Mouse (Mus musculus): Measurements from ENCODE around the gene Enkd1. TPM values are rescaled to one million over a fixed set of nuclear protein-coding genes. Genes with fewer than 3 reads are reported as not detected.

The Enkd1 gene
- total RNA-seq, 2 experiments from 2014 or later: 4.4 to 5.1 TPM

- no peak for DNase-seq (ENCODE audit: low spot score in 2 of 2)
Measured at GRCm38 (mm10) chr8:105685325-105685724, 22.7 kb downstream of the Enkd1 start.

GRCm38 (mm10) chr8:105677891-105678290, 30.1 kb downstream of the Enkd1 start:
- no peak for DNase-seq (ENCODE audit: low spot score in 2 of 2)

DNA sequence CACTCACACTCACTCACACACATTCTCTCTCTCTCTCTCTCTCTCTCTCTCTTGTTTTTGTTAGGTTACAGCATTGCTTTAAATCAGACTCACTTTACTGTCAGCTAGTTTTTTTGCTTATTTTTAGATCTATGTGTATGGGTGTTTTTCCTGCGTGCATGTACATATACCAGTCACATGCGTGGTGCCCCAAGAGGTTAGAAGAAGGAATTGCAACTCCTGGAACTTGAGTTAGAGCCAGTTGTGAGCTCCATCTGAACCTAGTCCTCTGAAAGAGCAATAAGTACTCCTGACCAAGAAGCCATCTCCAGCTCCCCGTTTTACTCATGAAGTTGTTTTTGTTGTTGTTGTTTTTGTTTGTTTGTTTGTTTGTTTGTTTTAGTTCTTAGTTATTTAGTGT, 46.8 kb downstream of the Enkd1 start:
- no peak for DNase-seq (ENCODE audit: low spot score in 2 of 2)

DNA sequence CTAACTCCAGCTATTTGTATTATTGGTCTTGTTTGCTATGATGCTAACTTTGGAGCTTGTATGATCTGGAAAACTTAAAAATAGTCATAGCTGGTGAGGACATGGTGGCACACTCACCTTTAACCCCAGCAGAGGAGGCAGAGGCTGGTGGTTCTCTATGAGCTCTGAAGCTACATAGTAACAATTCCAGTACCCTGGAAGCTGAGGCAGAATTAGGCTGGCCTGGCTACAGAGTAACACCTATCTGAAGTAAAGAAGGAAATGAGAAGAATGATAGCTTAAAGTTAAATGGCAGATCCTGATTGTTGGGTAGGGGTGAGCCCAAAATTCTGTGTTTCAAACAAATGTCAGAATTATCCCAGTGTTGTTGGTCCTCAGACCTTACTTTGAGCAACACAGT, 50.4 kb downstream of the Enkd1 start:
- DNase-seq (ENCODE audit: low spot score in 2 of 2): no peak

Other genes starting within 250 kb of the Enkd1 start
- 100 to 1,000 TPM; 527 to 572 TPM for gene Tppp3, start 236.7 kb downstream of the Enkd1 start, total RNA-seq (2021)
- gene Zdhhc1, start 211.3 kb downstream of the Enkd1 start, total RNA-seq (2021): 10 to 100 TPM; 21.0 to 21.6 TPM
- gene Hsd11b2, start 189.5 kb downstream of the Enkd1 start, total RNA-seq (2021): 10 to 100 TPM; 13.3 to 14.8 TPM
- 10 to 100 TPM; 71.8 to 71.9 TPM for gene Atp6v0d1, start 142.2 kb downstream of the Enkd1 start, total RNA-seq (2021)
- 10 to 100 TPM; 31.9 to 32.4 TPM for gene Ripor1, start 103.0 kb downstream of the Enkd1 start, total RNA-seq (2021)
- gene Ctcf, start 71.6 kb downstream of the Enkd1 start, total RNA-seq (2021): 10 to 100 TPM; 57.4 to 58.4 TPM
- under 1 TPM in 1 of 2 experiments, not detected in 1; 0.59 TPM for gene Agrp, start 70.8 kb downstream of the Enkd1 start, total RNA-seq (2021)
- gene Carmil2, start 21.9 kb downstream of the Enkd1 start, total RNA-seq (2021): under 1 TPM; 0.26 to 0.74 TPM
- 10 to 100 TPM; 23.1 to 24.0 TPM for gene Acd, start 7.1 kb downstream of the Enkd1 start, total RNA-seq (2021)
- gene Pard6a, start 7.1 kb downstream of the Enkd1 start, total RNA-seq (2021): 1 to 10 TPM; 7.4 to 7.5 TPM
- not detected for gene 4933405L10Rik, start 555 bp downstream of the Enkd1 start, total RNA-seq (2021)
- gene Gfod2, start 50.5 kb upstream of the Enkd1 start, total RNA-seq (2021): 1 to 10 TPM; 5.2 to 6.0 TPM
- 10 to 100 TPM; 28.6 to 32.3 TPM for gene Ranbp10, start 119.1 kb upstream of the Enkd1 start, total RNA-seq (2021)
- under 1 TPM; 0.74 to 0.75 TPM for gene Tsnaxip1, start 119.5 kb upstream of the Enkd1 start, total RNA-seq (2021)
- gene Cenpt, start 145.1 kb upstream of the Enkd1 start, total RNA-seq (2021): 10 to 100 TPM; 11.5 to 12.9 TPM
- gene Thap11, start 146.9 kb upstream of the Enkd1 start, total RNA-seq (2021): 10 to 100 TPM; 37.5 to 39.2 TPM
- gene Nutf2, start 152.4 kb upstream of the Enkd1 start, total RNA-seq (2021): 10 to 100 TPM; 78.1 to 89.5 TPM
- 10 to 100 TPM; 38.8 to 44.5 TPM for gene Edc4, start 172.7 kb upstream of the Enkd1 start, total RNA-seq (2021)
- 1 to 10 TPM in 1 of 2 experiments, under 1 TPM in 1; 0.49 to 1.4 TPM for gene Nrn1l, start 185.4 kb upstream of the Enkd1 start, total RNA-seq (2021)
- gene Pskh1, start 192.2 kb upstream of the Enkd1 start, total RNA-seq (2021): 10 to 100 TPM; 24.7 to 25.0 TPM
- gene Ctrl, start 225.7 kb upstream of the Enkd1 start, total RNA-seq (2021): under 1 TPM in 1 of 2 experiments, not detected in 1; 0.44 TPM
- gene Psmb10, start 230.2 kb upstream of the Enkd1 start, total RNA-seq (2021): 10 to 100 TPM; 26.8 to 29.8 TPM
- 1 to 10 TPM; 1.5 to 1.7 TPM for gene Lcat, start 235.2 kb upstream of the Enkd1 start, total RNA-seq (2021)

Measured in gastrocnemius, postnatal 4 days (tissue).